Mouse (Mus musculus): ENCODE results near the gene Olfr110. TPM values are rescaled to one million over a fixed set of nuclear protein-coding genes. Genes with fewer than 3 reads are reported as not detected.

Gene Olfr110
- 0.26 TPM for polyA plus RNA-seq (2015; fragmentation: Illumina TruSeq; extraction: RNeasy Lipid Tissue Mini Kit (QIAGEN cat#74804); ENCODE audit: insufficient read depth, low replicate concordance)

DNA sequence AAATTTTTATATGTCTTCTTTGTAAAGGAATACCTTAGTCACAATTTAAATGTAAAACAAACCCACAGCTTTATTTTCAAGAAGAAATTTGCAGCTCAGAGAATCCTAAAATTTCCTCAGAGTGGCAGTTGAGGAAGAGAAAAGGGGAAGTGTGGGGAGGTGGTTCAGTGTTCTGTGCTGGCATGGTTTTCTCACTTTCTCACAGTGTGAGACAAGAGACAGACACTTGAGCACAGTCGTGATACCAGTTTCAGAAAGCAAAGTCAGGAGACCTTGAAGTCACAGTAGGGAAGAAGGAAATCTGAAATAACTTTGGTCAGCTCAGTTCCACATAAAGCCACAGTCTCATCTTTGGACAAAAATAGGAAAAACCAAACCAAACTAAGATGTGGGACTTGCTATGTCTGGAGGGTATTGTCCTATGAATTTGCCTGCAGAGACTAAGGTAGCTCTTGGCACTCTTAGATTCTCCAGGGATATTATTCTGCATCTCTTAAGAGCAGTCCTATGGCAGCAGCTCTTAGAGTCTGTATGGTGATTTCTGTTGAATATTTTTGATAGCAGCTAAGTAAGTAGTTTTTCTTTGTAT is at the start of gene Olfr110:
Gene Olfr110, plus strand, starts transcription at position 539 of the 589 bp plus-strand sequence.

DNA sequence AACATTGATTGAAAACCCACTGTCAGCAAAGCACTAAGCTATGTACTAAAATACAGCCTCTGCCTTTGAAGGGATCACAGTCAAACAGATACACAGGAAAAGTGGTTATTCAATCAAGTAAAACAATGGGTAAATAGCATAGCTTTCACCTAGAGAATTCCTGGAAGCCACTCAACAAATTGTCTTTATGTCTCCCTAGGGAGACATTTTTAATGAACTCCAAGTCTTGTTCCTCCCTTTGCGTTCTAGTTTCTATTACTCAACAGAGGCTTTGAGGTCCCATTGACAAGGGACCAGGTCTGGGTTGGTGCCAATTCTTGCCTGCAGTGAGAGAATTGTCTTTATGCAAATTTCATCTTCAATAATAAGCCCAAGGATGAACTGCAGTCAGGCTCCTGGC is 47.1 kb upstream of the Olfr110 start, which contains the start of gene Olfr108:
Gene Olfr108, plus strand, starts transcription at position 301 of the 400 bp plus-strand sequence.

DNA sequence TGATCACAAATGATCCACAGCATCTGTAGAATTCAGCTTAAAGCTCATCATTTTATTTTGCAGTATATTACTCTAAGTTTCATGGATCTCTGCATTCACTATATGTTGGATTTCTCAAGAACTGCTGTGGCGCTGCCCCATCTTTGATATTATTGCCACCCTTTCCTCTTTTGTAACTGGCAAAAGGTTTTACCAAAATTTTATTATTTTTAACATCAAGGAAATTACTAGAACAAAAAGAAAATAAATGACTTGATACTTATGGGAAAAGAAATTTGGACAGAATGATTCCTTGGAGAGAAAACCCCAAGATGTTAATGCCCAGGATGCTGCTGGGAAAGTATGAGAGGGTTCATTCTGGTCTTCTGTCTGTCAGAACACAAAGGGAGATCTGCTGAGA is 33.7 kb upstream of the Olfr110 start, which contains the start of gene Olfr109:
Gene Olfr109, plus strand, starts transcription at position 301 of the 400 bp plus-strand sequence.

DNA sequence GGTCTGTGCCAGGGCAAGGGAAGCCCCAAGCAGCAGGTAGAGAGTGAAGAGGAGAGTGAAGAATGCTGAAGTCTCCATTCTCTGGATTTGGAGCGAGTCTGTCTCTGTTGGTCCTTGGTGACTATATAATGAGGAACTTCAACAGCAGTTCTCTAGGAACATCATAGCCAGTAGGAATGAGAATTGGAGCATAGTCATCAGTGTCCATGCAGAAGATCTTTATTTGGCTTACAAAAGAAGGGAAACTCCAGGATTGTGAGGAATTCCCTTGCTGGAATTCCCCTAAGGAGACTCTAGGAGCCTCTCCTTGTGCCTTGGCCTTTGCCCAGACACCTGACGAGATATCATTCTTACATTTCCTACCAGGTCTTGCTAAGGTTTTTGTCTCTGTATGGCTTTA is 8.8 kb upstream of the Olfr110 start, which contains the start of gene H2-M2:
Gene H2-M2, minus strand, starts transcription at position 101 of the 400 bp plus-strand sequence.

DNA sequence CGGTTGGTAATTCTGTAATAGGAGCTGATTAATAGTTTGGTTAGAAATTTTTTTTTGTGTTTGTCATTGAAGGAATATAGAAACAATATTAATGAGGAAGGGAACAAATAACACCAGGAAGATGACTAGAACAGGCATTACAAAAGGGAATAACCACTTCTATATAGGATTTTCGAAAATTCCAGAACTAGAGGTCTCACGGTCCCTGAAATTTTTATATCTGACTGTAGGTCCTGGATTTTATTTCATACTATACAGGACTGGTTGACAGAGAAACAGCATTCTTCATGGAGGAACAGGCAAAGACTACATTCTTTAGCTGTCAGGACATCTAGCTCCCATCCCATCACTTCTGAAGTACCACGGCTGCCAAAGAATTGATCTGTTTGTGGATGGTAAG is 15.5 kb downstream of the Olfr110 start, which contains the start of gene Olfr111:
Gene Olfr111, plus strand, starts transcription at position 301 of the 400 bp plus-strand sequence.

Other genes with a start within 250 kb of the Olfr110 start
- gene Olfr98, start 228.7 kb upstream of the Olfr110 start, polyA plus RNA-seq (2015; fragmentation: Illumina TruSeq; extraction: RNeasy Lipid Tissue Mini Kit (QIAGEN cat#74804); ENCODE audit: insufficient read depth, low replicate concordance): not detected
- gene H2-M3, start 222.2 kb upstream of the Olfr110 start, polyA plus RNA-seq (2015; fragmentation: Illumina TruSeq; extraction: RNeasy Lipid Tissue Mini Kit (QIAGEN cat#74804); ENCODE audit: insufficient read depth, low replicate concordance): 58.2 TPM
- gene Olfr99, start 209.0 kb upstream of the Olfr110 start, polyA plus RNA-seq (2015; fragmentation: Illumina TruSeq; extraction: RNeasy Lipid Tissue Mini Kit (QIAGEN cat#74804); ENCODE audit: insufficient read depth, low replicate concordance): not detected
- gene Olfr101, start 188.2 kb upstream of the Olfr110 start, polyA plus RNA-seq (2015; fragmentation: Illumina TruSeq; extraction: RNeasy Lipid Tissue Mini Kit (QIAGEN cat#74804); ENCODE audit: insufficient read depth, low replicate concordance): not detected
- not detected for gene Olfr102, start 175.4 kb upstream of the Olfr110 start, polyA plus RNA-seq (2015; fragmentation: Illumina TruSeq; extraction: RNeasy Lipid Tissue Mini Kit (QIAGEN cat#74804); ENCODE audit: insufficient read depth, low replicate concordance)
- not detected for gene Olfr103, start 152.8 kb upstream of the Olfr110 start, polyA plus RNA-seq (2015; fragmentation: Illumina TruSeq; extraction: RNeasy Lipid Tissue Mini Kit (QIAGEN cat#74804); ENCODE audit: insufficient read depth, low replicate concordance)
- gene Olfr104-ps, start 132.9 kb upstream of the Olfr110 start, polyA plus RNA-seq (2015; fragmentation: Illumina TruSeq; extraction: RNeasy Lipid Tissue Mini Kit (QIAGEN cat#74804); ENCODE audit: insufficient read depth, low replicate concordance): not detected
- gene Olfr105-ps, start 113.4 kb upstream of the Olfr110 start, polyA plus RNA-seq (2015; fragmentation: Illumina TruSeq; extraction: RNeasy Lipid Tissue Mini Kit (QIAGEN cat#74804); ENCODE audit: insufficient read depth, low replicate concordance): not detected
- not detected for gene Olfr106-ps, start 102.1 kb upstream of the Olfr110 start, polyA plus RNA-seq (2015; fragmentation: Illumina TruSeq; extraction: RNeasy Lipid Tissue Mini Kit (QIAGEN cat#74804); ENCODE audit: insufficient read depth, low replicate concordance)
- gene Olfr107, start 93.2 kb upstream of the Olfr110 start, polyA plus RNA-seq (2015; fragmentation: Illumina TruSeq; extraction: RNeasy Lipid Tissue Mini Kit (QIAGEN cat#74804); ENCODE audit: insufficient read depth, low replicate concordance): not detected
- not detected for gene Olfr108, start 47.0 kb upstream of the Olfr110 start, polyA plus RNA-seq (2015; fragmentation: Illumina TruSeq; extraction: RNeasy Lipid Tissue Mini Kit (QIAGEN cat#74804); ENCODE audit: insufficient read depth, low replicate concordance)
- not detected for gene Olfr109, start 33.6 kb upstream of the Olfr110 start, polyA plus RNA-seq (2015; fragmentation: Illumina TruSeq; extraction: RNeasy Lipid Tissue Mini Kit (QIAGEN cat#74804); ENCODE audit: insufficient read depth, low replicate concordance)
- gene H2-M2, start 8.9 kb upstream of the Olfr110 start, polyA plus RNA-seq (2015; fragmentation: Illumina TruSeq; extraction: RNeasy Lipid Tissue Mini Kit (QIAGEN cat#74804); ENCODE audit: insufficient read depth, low replicate concordance): 16.8 TPM
- 0.72 TPM for gene Olfr111, start 15.6 kb downstream of the Olfr110 start, polyA plus RNA-seq (2015; fragmentation: Illumina TruSeq; extraction: RNeasy Lipid Tissue Mini Kit (QIAGEN cat#74804); ENCODE audit: insufficient read depth, low replicate concordance)
- not detected for gene Olfr112, start 77.0 kb downstream of the Olfr110 start, polyA plus RNA-seq (2015; fragmentation: Illumina TruSeq; extraction: RNeasy Lipid Tissue Mini Kit (QIAGEN cat#74804); ENCODE audit: insufficient read depth, low replicate concordance)
- not detected for gene Olfr113, start 85.2 kb downstream of the Olfr110 start, polyA plus RNA-seq (2015; fragmentation: Illumina TruSeq; extraction: RNeasy Lipid Tissue Mini Kit (QIAGEN cat#74804); ENCODE audit: insufficient read depth, low replicate concordance)
- gene Olfr114, start 100.3 kb downstream of the Olfr110 start, polyA plus RNA-seq (2015; fragmentation: Illumina TruSeq; extraction: RNeasy Lipid Tissue Mini Kit (QIAGEN cat#74804); ENCODE audit: insufficient read depth, low replicate concordance): not detected
- gene Olfr115, start 134.6 kb downstream of the Olfr110 start, polyA plus RNA-seq (2015; fragmentation: Illumina TruSeq; extraction: RNeasy Lipid Tissue Mini Kit (QIAGEN cat#74804); ENCODE audit: insufficient read depth, low replicate concordance): not detected
- gene Olfr116, start 134.7 kb downstream of the Olfr110 start, polyA plus RNA-seq (2015; fragmentation: Illumina TruSeq; extraction: RNeasy Lipid Tissue Mini Kit (QIAGEN cat#74804); ENCODE audit: insufficient read depth, low replicate concordance): not detected
- gene Olfr117, start 171.3 kb downstream of the Olfr110 start, polyA plus RNA-seq (2015; fragmentation: Illumina TruSeq; extraction: RNeasy Lipid Tissue Mini Kit (QIAGEN cat#74804); ENCODE audit: insufficient read depth, low replicate concordance): not detected
- not detected for gene Olfr118, start 174.5 kb downstream of the Olfr110 start, polyA plus RNA-seq (2015; fragmentation: Illumina TruSeq; extraction: RNeasy Lipid Tissue Mini Kit (QIAGEN cat#74804); ENCODE audit: insufficient read depth, low replicate concordance)
- not detected for gene Olfr119, start 204.1 kb downstream of the Olfr110 start, polyA plus RNA-seq (2015; fragmentation: Illumina TruSeq; extraction: RNeasy Lipid Tissue Mini Kit (QIAGEN cat#74804); ENCODE audit: insufficient read depth, low replicate concordance)
- not detected for gene Olfr120, start 229.3 kb downstream of the Olfr110 start, polyA plus RNA-seq (2015; fragmentation: Illumina TruSeq; extraction: RNeasy Lipid Tissue Mini Kit (QIAGEN cat#74804); ENCODE audit: insufficient read depth, low replicate concordance)